8 mouse cellular contexts compared by ENCODE assay signal in genomic region chr15:79380468-79381444, GRCm38 (mm10). TPM values are rescaled to one million over a fixed set of nuclear protein-coding genes. Genes with fewer than 3 reads are reported as not detected.
DNase-seq lines count a peak whose midpoint lies in the region; ATAC-seq and TF ChIP-seq lines count a peak whose summit lies in the region.

No protein-coding gene starts in this region.

- WGBS in embryonic facial prominence, embryonic 11.5 days: 59% methylated on average over 20 of the region's 23 CpGs
- WGBS in heart, embryonic 13.5 days: 33% methylated on average over 22 of the region's 23 CpGs
- 50% methylated on average over 22 of the region's 23 CpGs for WGBS in liver, embryonic 16.5 days (ENCODE audit: insufficient replicate concordance)
- 55% methylated on average over 23 of the region's 23 CpGs for WGBS in neural tube, embryonic 13.5 days

- peaks cover 51% of the 10 kb centered on the region for H3K4me1 ChIP-seq in E14TG2a.4 (replicated peaks; ENCODE audit: low read depth, low read length)
- no peaks in the 10 kb centered on the region for H3K4me1 ChIP-seq in embryonic facial prominence, embryonic 11.5 days (ENCODE audit: control insufficient read depth, insufficient read depth, low read length)
- peaks cover 57% of the 10 kb centered on the region for H3K4me1 ChIP-seq in heart, embryonic 13.5 days
- 0 out of 2 replicates have a peak, but pooled peaks cover 3% of the 10 kb centered on the region for H3K4me1 ChIP-seq in liver, embryonic 16.5 days (ENCODE audit: control insufficient read depth, low read depth, low read length)
- peaks cover 11% of the 10 kb centered on the region; the same call in 1 of the 2 replicates for H3K4me1 ChIP-seq in neural tube, embryonic 13.5 days (replicated peaks)

- H3K4me3 ChIP-seq in E14TG2a.4 (replicated peaks; ENCODE audit: low read length): no peak overlapping the region
- H3K4me3 ChIP-seq in embryonic facial prominence, embryonic 11.5 days (ENCODE audit: low read depth, low read length): no peak overlapping the region
- peak overlapping the region; percentile 29 for H3K4me3 ChIP-seq in heart, embryonic 13.5 days
- H3K4me3 ChIP-seq in liver, embryonic 16.5 days (ENCODE audit: low read depth, low read length): no peak overlapping the region
- H3K4me3 ChIP-seq in neural tube, embryonic 13.5 days: no peak overlapping the region

- 0 out of 2 replicates have a peak, but pooled peaks have one; percentile 47 for ATAC-seq in embryonic facial prominence, embryonic 11.5 days (replicated peaks; ENCODE audit: insufficient number of reproducible peaks, low FRiP score, low TSS enrichment, low read depth)
- ATAC-seq in heart, embryonic 13.5 days (ENCODE audit: extremely low read depth, insufficient number of reproducible peaks, low FRiP score, low TSS enrichment): no peak; the same call in 1 of the 2 replicates
- peak; percentile 68; the same call in 1 of the 2 replicates for ATAC-seq in liver, embryonic 16.5 days (ENCODE audit: low read depth)
- peak; percentile 65 for ATAC-seq in neural tube, embryonic 13.5 days (ENCODE audit: low read depth)

- H3K36me3 ChIP-seq in E14TG2a.4 (ENCODE audit: insufficient read depth, low read length): peaks cover 69% of the 10 kb centered on the region
- no peaks in the 10 kb centered on the region for H3K36me3 ChIP-seq in embryonic facial prominence, embryonic 11.5 days (replicated peaks; ENCODE audit: control insufficient read depth, insufficient read depth, low read depth, low read length)
- H3K36me3 ChIP-seq in heart, embryonic 13.5 days: peaks cover 54% of the 10 kb centered on the region
- no peaks in the 10 kb centered on the region for H3K36me3 ChIP-seq in liver, embryonic 16.5 days (ENCODE audit: control insufficient read depth, insufficient read depth)
- H3K36me3 ChIP-seq in neural tube, embryonic 13.5 days: peaks cover 31% of the 10 kb centered on the region

- peak; percentile 86 for DNase-seq in adrenal gland, postnatal 14 days
- DNase-seq in embryonic facial prominence, embryonic 11.5 days (ENCODE audit: low spot score): peak; percentile 82
- peak; percentile 74 for DNase-seq in kidney, postnatal 14 days
- peak; percentile 70 for DNase-seq in thymus, postnatal 14 days

- no peaks in the 10 kb centered on the region for H3K27me3 ChIP-seq in E14TG2a.4 (ENCODE audit: insufficient read depth, low read length)
- H3K27me3 ChIP-seq in embryonic facial prominence, embryonic 11.5 days (ENCODE audit: control insufficient read depth, insufficient read depth, low read length): no peaks in the 10 kb centered on the region
- H3K27me3 ChIP-seq in heart, embryonic 13.5 days (replicated peaks): no peaks in the 10 kb centered on the region
- no peaks in the 10 kb centered on the region for H3K27me3 ChIP-seq in liver, embryonic 16.5 days (ENCODE audit: control insufficient read depth, insufficient read depth, low read depth, low read length)
- H3K27me3 ChIP-seq in neural tube, embryonic 13.5 days: no peaks in the 10 kb centered on the region

- peak; percentile 74 for TF ChIP-seq CTCF in E14TG2a.4 (conservative IDR thresholded peaks at IDR 0.05; ENCODE audit: low read length)

- H3K9me3 ChIP-seq in E14TG2a.4 (ENCODE audit: low read length): no peaks in the 10 kb centered on the region
- H3K9me3 ChIP-seq in embryonic facial prominence, embryonic 11.5 days (replicated peaks; ENCODE audit: control insufficient read depth, low read length): no peaks in the 10 kb centered on the region
- H3K9me3 ChIP-seq in heart, embryonic 13.5 days: no peaks in the 10 kb centered on the region
- H3K9me3 ChIP-seq in liver, embryonic 16.5 days (replicated peaks; ENCODE audit: control insufficient read depth, low read length): no peaks in the 10 kb centered on the region
- no peaks in the 10 kb centered on the region for H3K9me3 ChIP-seq in neural tube, embryonic 13.5 days

- no peak overlapping the region for H3K4me2 ChIP-seq in embryonic facial prominence, embryonic 11.5 days (ENCODE audit: low read depth, low read length)
- peak overlapping the region; percentile 65 for H3K4me2 ChIP-seq in heart, embryonic 13.5 days
- H3K4me2 ChIP-seq in liver, embryonic 16.5 days (ENCODE audit: low read depth, low read length): no peak overlapping the region
- no peak overlapping the region for H3K4me2 ChIP-seq in neural tube, embryonic 13.5 days

- no peak overlapping the region for H3K27ac ChIP-seq in embryonic facial prominence, embryonic 11.5 days (replicated peaks; ENCODE audit: low read depth, low read length)
- H3K27ac ChIP-seq in heart, embryonic 13.5 days (replicated peaks): peak overlapping the region; percentile 96
- H3K27ac ChIP-seq in liver, embryonic 16.5 days (ENCODE audit: low read length): no peak overlapping the region
- H3K27ac ChIP-seq in neural tube, embryonic 13.5 days (replicated peaks): no peak overlapping the region

- H3K9ac ChIP-seq in embryonic facial prominence, embryonic 11.5 days (replicated peaks; ENCODE audit: low read length): no peak overlapping the region
- peak overlapping the region; percentile 73 for H3K9ac ChIP-seq in heart, embryonic 13.5 days
- H3K9ac ChIP-seq in liver, embryonic 16.5 days (ENCODE audit: low read depth, low read length): no peak overlapping the region
- no peak overlapping the region for H3K9ac ChIP-seq in neural tube, embryonic 13.5 days

RNA-seq across cellular contexts. Expression of gene Tmem184b, which starts 22.6 kb away (rescaled TPM):
- 45.2 and 48.0 TPM in 2 replicates for total RNA-seq in adrenal gland, postnatal 14 days (2021)
- 36.2 and 45.5 TPM in 2 replicates for polyA plus RNA-seq in embryonic facial prominence, embryonic 11.5 days (2014; fragmentation: Nextera tagmentation; extraction: Ambion mirVana)
- polyA plus RNA-seq in heart, embryonic 13.5 days (2015; fragmentation: Nextera tagmentation; extraction: Ambion mirVana): 65.8 and 72.7 TPM in 2 replicates
- 10.4 and 12.1 TPM in 2 replicates for polyA plus RNA-seq in liver, embryonic 16.5 days (2015; fragmentation: Nextera tagmentation; extraction: Ambion mirVana)
- polyA plus RNA-seq in neural tube, embryonic 13.5 days (2015; fragmentation: Nextera tagmentation; extraction: Ambion mirVana): 42.0 and 45.8 TPM in 2 replicates

RNA-seq across cellular contexts. Expression of gene Maff, which starts 34.3 kb away (rescaled TPM):
- 6.2 and 7.4 TPM in 2 replicates for total RNA-seq in adrenal gland, postnatal 14 days (2021)
- 2.2 and 2.5 TPM in 2 replicates for polyA plus RNA-seq in embryonic facial prominence, embryonic 11.5 days (2014; fragmentation: Nextera tagmentation; extraction: Ambion mirVana)
- 1.7 and 2.0 TPM in 2 replicates for polyA plus RNA-seq in heart, embryonic 13.5 days (2015; fragmentation: Nextera tagmentation; extraction: Ambion mirVana)
- polyA plus RNA-seq in liver, embryonic 16.5 days (2015; fragmentation: Nextera tagmentation; extraction: Ambion mirVana): 2.3 and 3.3 TPM in 2 replicates
- 0.77 and 1.2 TPM in 2 replicates for polyA plus RNA-seq in neural tube, embryonic 13.5 days (2015; fragmentation: Nextera tagmentation; extraction: Ambion mirVana)

RNA-seq across cellular contexts. Expression of gene Pla2g6, which starts 52.6 kb away (rescaled TPM):
- 22.1 and 26.0 TPM in 2 replicates for total RNA-seq in adrenal gland, postnatal 14 days (2021)
- polyA plus RNA-seq in embryonic facial prominence, embryonic 11.5 days (2014; fragmentation: Nextera tagmentation; extraction: Ambion mirVana): 11.8 and 15.1 TPM in 2 replicates
- polyA plus RNA-seq in heart, embryonic 13.5 days (2015; fragmentation: Nextera tagmentation; extraction: Ambion mirVana): 12.2 and 12.7 TPM in 2 replicates
- 16.7 and 19.5 TPM in 2 replicates for polyA plus RNA-seq in liver, embryonic 16.5 days (2015; fragmentation: Nextera tagmentation; extraction: Ambion mirVana)
- polyA plus RNA-seq in neural tube, embryonic 13.5 days (2015; fragmentation: Nextera tagmentation; extraction: Ambion mirVana): 33.3 and 34.1 TPM in 2 replicates
